Mouse (Mus musculus): ENCODE measurements around the gene Grap2. TPM values are rescaled to one million over a fixed set of nuclear protein-coding genes. Genes with fewer than 3 reads are reported as not detected.
"Not testable (repeated sequence)": the region's sequence is repeated elsewhere in the genome, so short reads cannot be mapped to it uniquely, and the experiment has no call there.

Gene Grap2
- polyA plus RNA-seq, 1 experiment from 2014 or later: 2.6 TPM

GRCm38 (mm10) chr15:80580585-80580984, 8.2 kb downstream of the Grap2 start:
- not testable (repeated sequence) for H3K4me2 ChIP-seq; H3K4me3 ChIP-seq; H3K36me3 ChIP-seq; H3K9me3 ChIP-seq (replicated peaks); H3K27ac ChIP-seq; ATAC-seq (replicated peaks; ENCODE audit: insufficient number of reproducible peaks, insufficient read depth, low FRiP score, low read depth); H3K9ac ChIP-seq
- H3K27me3 ChIP-seq: peaks cover 46% of the 10 kb centered on the region
- peaks cover 12% of the 10 kb centered on the region for H3K4me1 ChIP-seq (replicated peaks)
- WGBS: 54% methylated on average over 1 of the region's 1 CpGs

DNA sequence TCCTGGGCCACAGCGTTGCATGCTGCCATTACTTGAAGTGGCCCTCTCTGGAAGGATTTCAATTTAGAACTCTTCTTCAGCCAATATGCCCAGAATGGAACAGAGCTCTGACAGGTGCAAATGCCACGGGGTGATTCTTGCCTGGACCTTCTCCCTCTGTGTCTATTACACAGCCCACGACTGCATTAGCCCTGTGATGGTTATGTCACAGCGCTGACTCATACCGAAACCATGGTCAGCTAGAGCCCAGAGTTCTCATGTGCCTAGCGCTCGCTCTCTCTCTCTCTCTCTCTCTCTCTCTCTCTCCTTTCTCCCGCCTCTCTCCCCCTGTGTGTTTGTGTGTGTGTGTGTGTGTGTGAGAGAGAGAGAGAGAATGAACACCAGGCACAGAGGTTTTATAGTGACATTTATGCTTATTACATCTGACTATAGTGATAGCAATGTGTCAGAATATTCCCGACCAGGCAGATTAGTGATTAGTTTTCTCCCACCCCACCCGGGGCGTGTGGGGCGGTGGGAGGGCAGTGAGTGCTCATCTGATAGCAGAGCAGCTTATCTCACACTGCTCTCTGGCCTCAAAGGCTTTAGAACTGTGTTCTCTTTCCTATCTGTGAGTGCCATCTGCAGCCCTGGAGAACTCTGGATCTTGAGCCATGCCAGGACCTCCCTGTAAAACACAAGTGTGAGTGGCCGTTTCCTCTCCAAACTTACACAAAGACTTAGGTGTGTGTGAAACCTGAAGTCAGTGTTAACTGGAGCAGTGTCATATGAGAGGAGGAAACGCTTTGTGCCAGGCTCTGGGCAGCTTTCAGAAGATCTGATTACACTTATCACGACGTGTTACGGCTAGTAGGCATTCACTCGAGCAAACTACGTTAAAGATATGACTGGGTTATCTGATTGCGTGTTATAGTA, 10.4 kb downstream of the Grap2 start:
- Histone ChIP-seq H3K9ac (no peak overlapping the region), H3K4me3 (no peak overlapping the region), H3K9me3 (replicated peaks) (no peaks in the 10 kb centered on the region), H3K27ac (no peak overlapping the region), H3K27me3 (peaks cover 31% of the 10 kb centered on the region), H3K4me1 (replicated peaks) (peaks cover 11% of the 10 kb centered on the region; the same call in 1 of the 2 replicates), H3K4me2 (peak overlapping the region; percentile 16; the same call in 1 of the 2 replicates), H3K36me3 (no peaks in the 10 kb centered on the region)
- WGBS: 43% methylated on average over 20 of the region's 20 CpGs
- no peak for ATAC-seq (replicated peaks; ENCODE audit: insufficient number of reproducible peaks, insufficient read depth, low FRiP score, low read depth)

DNA sequence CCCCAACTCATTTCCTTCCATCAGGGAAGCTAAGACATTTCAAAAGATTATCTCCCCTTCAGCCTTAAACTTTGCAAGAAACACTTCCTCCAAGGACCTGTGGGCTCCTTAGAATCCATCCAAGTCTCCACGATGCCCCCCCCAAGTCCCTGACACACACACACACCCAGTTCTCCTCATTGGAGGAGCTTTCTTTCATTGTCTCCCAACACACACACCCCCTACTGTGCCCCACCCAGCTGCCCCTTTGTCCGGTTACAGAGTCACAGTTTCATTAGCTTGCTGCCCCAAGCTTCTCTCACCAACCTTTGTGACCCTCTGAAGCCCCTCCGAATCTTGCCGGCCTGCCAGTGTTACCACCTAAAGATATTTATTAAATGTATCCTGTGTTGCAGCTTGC, 13.9 kb downstream of the Grap2 start:
- H3K4me2 ChIP-seq: no peak overlapping the region
- peaks cover 24% of the 10 kb centered on the region for H3K27me3 ChIP-seq
- H3K4me1 ChIP-seq (replicated peaks): peaks cover 16% of the 10 kb centered on the region
- H3K4me3 ChIP-seq: no peak overlapping the region
- H3K9ac ChIP-seq: no peak overlapping the region
- no peak overlapping the region for H3K27ac ChIP-seq
- no peaks in the 10 kb centered on the region for H3K36me3 ChIP-seq
- no peaks in the 10 kb centered on the region for H3K9me3 ChIP-seq (replicated peaks)
- no peak for ATAC-seq (replicated peaks; ENCODE audit: insufficient number of reproducible peaks, insufficient read depth, low FRiP score, low read depth)
- 58% methylated on average over 4 of the region's 4 CpGs for WGBS

DNA sequence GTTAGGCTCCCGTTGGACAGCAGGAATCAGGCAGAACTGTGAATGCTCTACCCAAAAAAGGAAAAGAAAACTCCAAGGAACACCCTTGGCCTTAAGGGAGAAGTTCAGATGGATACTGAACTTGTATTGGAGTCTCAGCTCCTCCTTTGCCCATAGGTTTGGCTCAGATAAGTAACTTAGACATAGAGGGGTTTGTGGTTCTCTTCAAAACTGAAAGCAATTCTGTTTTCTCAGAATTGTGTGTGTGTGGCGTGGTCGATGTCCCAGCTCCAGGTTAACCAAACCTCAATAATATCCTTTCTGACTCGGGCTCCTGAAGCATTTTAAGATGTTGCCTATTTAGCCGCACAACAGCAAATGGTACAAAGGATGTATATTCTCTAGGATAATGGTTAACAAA, 18.2 kb downstream of the Grap2 start:
- 0 out of 2 replicates have a peak, but pooled peaks cover 5% of the 10 kb centered on the region for H3K27me3 ChIP-seq
- no peaks in the 10 kb centered on the region for H3K36me3 ChIP-seq
- no peak overlapping the region for H3K4me2 ChIP-seq
- peaks cover 13% of the 10 kb centered on the region for H3K4me1 ChIP-seq (replicated peaks)
- no peak overlapping the region for H3K27ac ChIP-seq
- H3K9ac ChIP-seq: no peak overlapping the region
- ATAC-seq (replicated peaks; ENCODE audit: insufficient number of reproducible peaks, insufficient read depth, low FRiP score, low read depth): no peak
- H3K9me3 ChIP-seq (replicated peaks): no peaks in the 10 kb centered on the region
- WGBS: 88% methylated on average over 5 of the region's 5 CpGs
- no peak overlapping the region for H3K4me3 ChIP-seq

- H3K27ac ChIP-seq: no peak overlapping the region
- 81% methylated on average over 6 of the region's 6 CpGs for WGBS
- no peaks in the 10 kb centered on the region for H3K9me3 ChIP-seq (replicated peaks)
- H3K4me3 ChIP-seq: no peak overlapping the region
- H3K4me1 ChIP-seq (replicated peaks): peaks cover 10% of the 10 kb centered on the region
- ATAC-seq (replicated peaks; ENCODE audit: insufficient number of reproducible peaks, insufficient read depth, low FRiP score, low read depth): no peak
- H3K9ac ChIP-seq: no peak overlapping the region
- H3K36me3 ChIP-seq: no peaks in the 10 kb centered on the region
- no peak overlapping the region for H3K4me2 ChIP-seq
- H3K27me3 ChIP-seq: 0 out of 2 replicates have a peak, but pooled peaks cover 4% of the 10 kb centered on the region
These were observed 20.3 kb downstream of the Grap2 start for GRCm38 (mm10) chr15:80592737-80593136.

DNA sequence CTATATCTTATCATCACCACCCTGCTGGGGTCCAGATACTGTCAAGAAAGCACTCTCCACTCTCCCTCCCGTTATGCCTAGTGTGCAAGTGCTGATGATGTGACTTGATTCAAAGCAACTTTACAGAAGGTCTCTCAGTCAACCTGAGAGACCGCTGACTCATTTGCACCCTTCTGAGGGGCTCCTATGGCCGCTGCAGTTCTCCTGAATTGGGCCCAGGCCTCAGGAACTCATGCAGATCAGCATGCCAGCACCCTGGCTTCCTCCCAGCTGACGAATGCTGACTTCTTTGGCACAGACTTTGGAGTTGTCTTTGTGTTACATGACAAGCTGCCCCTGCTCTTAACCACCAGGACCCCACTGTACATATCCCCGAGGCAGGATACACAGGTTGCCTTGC, 21.5 kb downstream of the Grap2 start:
- Histone ChIP-seq H3K4me1 (replicated peaks) (peaks cover 10% of the 10 kb centered on the region), H3K27ac (no peak overlapping the region), H3K4me2 (no peak overlapping the region), H3K27me3 (no peaks in the 10 kb centered on the region), H3K9me3 (replicated peaks) (no peaks in the 10 kb centered on the region), H3K4me3 (no peak overlapping the region), H3K9ac (no peak overlapping the region), H3K36me3 (no peaks in the 10 kb centered on the region)
- 40% methylated on average over 5 of the region's 5 CpGs for WGBS
- ATAC-seq (replicated peaks; ENCODE audit: insufficient number of reproducible peaks, insufficient read depth, low FRiP score, low read depth): no peak

DNA sequence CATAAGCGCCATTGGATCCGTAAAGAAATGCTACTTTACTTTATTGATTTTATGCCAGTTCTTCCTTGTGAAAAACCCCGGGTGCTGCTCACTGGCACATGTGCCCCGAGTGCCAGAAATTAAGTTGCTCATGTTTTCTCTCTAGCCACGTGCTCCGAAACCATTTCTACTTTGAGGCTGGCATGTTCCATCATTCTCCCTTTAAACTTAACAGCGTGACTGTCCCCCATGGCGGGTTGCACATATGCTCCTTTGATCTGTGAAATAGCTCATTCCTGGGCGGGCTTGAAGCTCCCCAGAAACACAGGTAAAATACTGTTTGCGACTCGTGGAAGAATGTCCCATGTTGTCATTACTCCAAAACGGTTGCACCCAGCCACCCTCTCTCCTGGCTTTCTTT, 26.4 kb downstream of the Grap2 start:
- WGBS: 69% methylated on average over 12 of the region's 12 CpGs

DNA sequence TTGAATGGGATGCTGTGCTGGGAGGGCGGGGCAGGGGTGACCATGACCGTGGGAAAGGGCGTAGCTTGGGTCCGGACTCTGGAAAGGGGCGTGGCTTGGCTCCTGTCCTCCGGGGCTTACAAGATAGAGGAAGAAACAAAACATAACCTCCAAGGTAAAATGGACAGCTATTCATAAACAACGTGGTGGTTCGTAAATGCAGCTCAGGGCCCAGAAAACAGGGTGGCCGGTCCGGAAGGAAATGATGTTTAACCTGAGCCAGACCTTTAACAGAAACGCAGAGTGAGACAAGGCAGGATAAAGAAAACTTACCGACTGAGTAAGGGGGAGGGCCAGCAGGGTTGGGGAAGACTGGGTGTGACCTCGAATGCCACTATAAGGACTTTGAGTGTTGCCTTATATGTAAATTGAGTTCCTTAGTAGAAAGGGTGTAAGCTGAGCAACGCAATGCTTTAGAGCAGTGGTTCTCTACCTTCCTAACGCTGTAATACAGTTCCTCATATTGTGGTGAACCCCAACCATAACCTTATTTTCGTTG, 26.9 kb downstream of the Grap2 start:
- Histone ChIP-seq H3K4me3 (peak overlapping the region; percentile 5; the same call in 1 of the 2 replicates), H3K9ac (no peak overlapping the region), H3K4me1 (replicated peaks) (peaks cover 8% of the 10 kb centered on the region; the same call in 1 of the 2 replicates), H3K4me2 (peak overlapping the region; percentile 44), H3K36me3 (no peaks in the 10 kb centered on the region), H3K9me3 (replicated peaks) (no peaks in the 10 kb centered on the region), H3K27ac (no peak overlapping the region), H3K27me3 (no peaks in the 10 kb centered on the region)
- 31% methylated on average over 16 of the region's 16 CpGs for WGBS
- ATAC-seq (replicated peaks; ENCODE audit: insufficient number of reproducible peaks, insufficient read depth, low FRiP score, low read depth): no peak

More for the DNA sequence above, 26.4 kb downstream of the Grap2 start:
- no peaks in the 10 kb centered on the region for H3K9me3 ChIP-seq (replicated peaks)
- H3K27me3 ChIP-seq: no peaks in the 10 kb centered on the region
- no peak overlapping the region for H3K9ac ChIP-seq
- no peaks in the 10 kb centered on the region for H3K36me3 ChIP-seq
- no peak overlapping the region for H3K27ac ChIP-seq
- H3K4me3 ChIP-seq: no peak overlapping the region
- H3K4me2 ChIP-seq: peak overlapping the region; percentile 44
- ATAC-seq (replicated peaks; ENCODE audit: insufficient number of reproducible peaks, insufficient read depth, low FRiP score, low read depth): no peak
- H3K4me1 ChIP-seq (replicated peaks): peaks cover 12% of the 10 kb centered on the region; the same call in 1 of the 2 replicates

DNA sequence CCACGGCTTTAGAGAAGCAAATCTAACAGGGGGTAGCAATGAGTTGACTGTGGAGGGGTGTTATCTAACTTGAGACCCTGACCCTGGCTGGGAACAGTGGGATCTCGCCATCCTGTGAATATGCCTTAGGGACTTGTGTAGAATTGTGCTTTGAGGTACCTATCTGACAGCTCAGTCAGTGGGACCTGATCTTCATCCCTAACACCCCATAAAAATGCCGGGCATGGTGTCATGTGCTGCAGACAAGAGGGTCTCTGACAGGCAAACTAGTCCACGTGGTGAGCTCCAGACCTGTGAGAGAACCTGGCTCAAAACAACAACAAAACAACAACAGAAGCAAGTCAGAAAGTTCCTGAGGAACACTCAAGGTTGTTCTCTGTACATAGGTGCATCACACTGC, 27.4 kb downstream of the Grap2 start:
- no peaks in the 10 kb centered on the region for H3K9me3 ChIP-seq (replicated peaks)

GRCm38 (mm10) chr15:80601456-80601855, 29.1 kb downstream of the Grap2 start:
- no peak for ATAC-seq (replicated peaks; ENCODE audit: insufficient number of reproducible peaks, insufficient read depth, low FRiP score, low read depth)
- Histone ChIP-seq H3K9me3 (replicated peaks) (no peaks in the 10 kb centered on the region), H3K36me3 (no peaks in the 10 kb centered on the region), H3K4me1 (replicated peaks) (peaks cover 8% of the 10 kb centered on the region; the same call in 1 of the 2 replicates), H3K4me3 (no peak overlapping the region), H3K9ac (no peak overlapping the region), H3K27me3 (no peaks in the 10 kb centered on the region), H3K27ac (no peak overlapping the region), H3K4me2 (no peak overlapping the region)
- WGBS: 72% methylated on average over 7 of the region's 7 CpGs

More for the DNA sequence above, 27.4 kb downstream of the Grap2 start:
- Histone ChIP-seq H3K4me2 (no peak overlapping the region), H3K9ac (no peak overlapping the region), H3K36me3 (no peaks in the 10 kb centered on the region), H3K27me3 (no peaks in the 10 kb centered on the region), H3K4me1 (replicated peaks) (peaks cover 8% of the 10 kb centered on the region; the same call in 1 of the 2 replicates), H3K4me3 (no peak overlapping the region), H3K27ac (no peak overlapping the region)
- 50% methylated on average over 4 of the region's 4 CpGs for WGBS
- no peak for ATAC-seq (replicated peaks; ENCODE audit: insufficient number of reproducible peaks, insufficient read depth, low FRiP score, low read depth)

GRCm38 (mm10) chr15:80602487-80602886, 30.1 kb downstream of the Grap2 start:
- no peak for ATAC-seq (replicated peaks; ENCODE audit: insufficient number of reproducible peaks, insufficient read depth, low FRiP score, low read depth)
- no peaks in the 10 kb centered on the region for H3K36me3 ChIP-seq

More at GRCm38 (mm10) chr15:80602487-80602886, 30.1 kb downstream of the Grap2 start:
- H3K4me2 ChIP-seq: no peak overlapping the region
- no peak overlapping the region for H3K9ac ChIP-seq
- H3K4me3 ChIP-seq: no peak overlapping the region
- 73% methylated on average over 7 of the region's 7 CpGs for WGBS
- no peaks in the 10 kb centered on the region for H3K9me3 ChIP-seq (replicated peaks)
- H3K27me3 ChIP-seq: no peaks in the 10 kb centered on the region
- no peak overlapping the region for H3K27ac ChIP-seq
- H3K4me1 ChIP-seq (replicated peaks): peaks cover 8% of the 10 kb centered on the region; the same call in 1 of the 2 replicates
